Mouse (Mus musculus): ENCODE data around the gene Gad2.

Gad2 gene

DNA sequence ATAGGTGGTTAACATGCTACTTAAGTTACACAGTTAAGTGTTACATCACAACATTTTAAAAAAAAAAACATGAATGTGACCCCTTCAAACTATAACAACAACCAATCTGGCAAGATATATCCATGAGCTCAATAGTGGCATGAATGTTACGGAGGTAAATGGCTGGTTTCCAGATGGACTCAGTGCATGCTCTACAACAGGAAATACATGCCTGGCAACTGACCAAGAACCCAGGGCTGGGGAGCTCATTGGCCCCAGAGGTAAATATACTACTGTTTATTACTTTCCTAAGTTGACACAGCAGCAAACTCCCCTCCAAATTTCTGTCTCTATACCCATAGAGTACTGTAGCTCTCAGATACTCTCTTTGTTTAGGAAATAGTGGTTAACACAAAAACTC is 26.4 kb downstream of the Gad2 start:
- DNase-seq = no peak

DNA sequence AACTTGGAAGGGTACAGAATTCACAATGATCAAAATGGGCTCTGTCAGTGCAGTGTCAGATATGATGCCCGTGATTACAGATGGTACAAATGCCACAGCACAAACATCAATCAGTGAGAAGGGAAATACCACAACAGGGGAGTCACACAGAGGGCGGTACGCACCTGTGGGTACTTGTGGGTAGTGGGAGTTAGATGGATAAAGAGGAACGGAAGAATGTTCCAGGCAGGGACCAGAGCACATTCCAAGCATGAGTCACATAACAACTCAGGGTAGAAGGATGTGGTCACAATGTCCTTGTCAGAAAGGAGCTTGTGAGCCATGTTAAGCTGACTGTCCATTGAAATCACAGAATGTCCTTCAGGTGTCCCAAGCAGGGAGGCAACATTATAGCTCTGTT is 29.8 kb downstream of the Gad2 start:
- no peak for DNase-seq

GRCm38 (mm10) chr2:22663731-22664130 is 41.7 kb downstream of the Gad2 start:
- DNase-seq = no peak

DNA sequence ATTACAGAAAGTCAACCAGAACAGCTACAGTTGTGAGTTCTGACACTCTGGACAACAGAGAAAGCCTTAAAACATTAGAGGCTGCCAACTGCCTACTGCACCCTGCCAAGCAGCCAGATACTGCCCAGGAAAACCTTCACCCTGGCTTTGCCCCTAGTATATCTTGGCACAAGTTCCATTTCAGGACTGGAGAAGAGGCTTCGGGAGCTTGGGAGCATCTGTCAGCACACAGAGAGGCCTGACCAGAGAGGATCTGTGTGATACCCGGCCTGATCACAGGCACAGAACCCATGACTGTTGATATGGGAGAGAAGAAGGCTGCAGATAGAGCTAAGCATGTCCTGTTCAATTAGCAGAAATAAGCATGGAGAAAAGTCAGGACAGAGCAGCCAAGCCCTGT is 48.4 kb downstream of the Gad2 start:
- peak; percentile 61 to 70 for DNase-seq

- DNase-seq = no peak
Measured at GRCm38 (mm10) chr2:22671348-22671747, 49.3 kb downstream of the Gad2 start.

- no peak for DNase-seq
Measured at GRCm38 (mm10) chr2:22677066-22677465, 55.1 kb downstream of the Gad2 start.

GRCm38 (mm10) chr2:22679944-22680343 is 57.9 kb downstream of the Gad2 start:
- no peak for DNase-seq

DNA sequence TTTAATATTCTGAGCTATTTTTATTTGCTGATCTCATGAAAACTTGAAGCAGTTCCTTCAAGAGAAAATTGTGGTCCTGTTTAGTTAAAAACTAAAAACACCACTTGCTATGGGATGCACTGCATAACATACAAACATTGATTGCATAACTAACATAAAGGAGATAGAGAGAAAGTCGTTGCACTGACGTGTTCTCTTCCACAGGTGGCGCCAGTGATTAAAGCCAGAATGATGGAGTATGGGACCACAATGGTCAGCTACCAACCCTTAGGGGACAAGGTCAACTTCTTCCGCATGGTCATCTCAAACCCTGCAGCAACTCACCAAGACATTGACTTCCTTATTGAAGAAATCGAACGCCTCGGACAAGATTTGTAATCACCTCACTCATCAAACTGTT is 68.0 kb downstream of the Gad2 start:
- no peak for DNase-seq

DNA sequence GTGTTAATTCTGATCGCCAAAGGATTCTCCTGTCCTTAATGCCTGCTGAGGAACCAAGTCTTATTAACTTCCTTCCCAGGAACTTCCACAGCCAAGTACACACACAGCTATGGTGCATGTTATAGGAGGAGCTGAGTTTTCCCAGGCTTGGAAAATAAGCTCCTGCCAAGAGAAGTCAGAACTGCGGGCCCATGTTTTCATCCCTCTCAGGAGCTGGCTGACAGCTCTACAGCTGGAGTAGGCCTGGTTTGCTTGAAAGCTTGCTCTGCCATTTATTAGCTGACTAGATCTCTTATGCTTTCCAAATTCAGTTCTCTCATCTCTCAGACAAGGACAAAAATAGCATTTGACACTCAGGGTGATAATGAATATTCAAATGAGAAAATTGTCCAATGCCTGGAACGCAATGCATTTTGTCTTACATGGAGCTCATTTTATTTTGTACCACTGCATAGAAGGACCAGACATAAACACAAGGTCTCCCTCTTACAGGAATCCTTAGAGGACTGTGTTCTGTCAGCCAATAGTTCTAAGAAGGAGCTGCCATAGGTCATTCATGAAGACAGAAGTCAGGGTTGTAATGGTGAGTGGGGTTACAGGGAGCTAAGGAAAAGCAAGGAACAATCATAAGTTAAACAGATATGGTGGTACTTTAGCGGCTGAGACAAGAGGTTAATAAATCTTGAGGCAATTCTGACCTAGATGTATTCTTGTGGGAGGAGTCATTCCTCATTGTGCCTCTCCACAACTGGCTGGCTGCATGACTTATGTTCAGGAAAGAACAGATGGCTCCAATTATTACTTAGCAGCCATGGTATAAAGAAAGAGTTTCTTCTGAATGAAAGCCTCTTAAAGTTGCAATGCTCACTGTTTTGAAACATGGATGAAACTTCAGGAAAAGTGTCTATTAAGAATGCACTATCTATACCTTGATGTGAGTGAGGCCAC is 83.0 kb downstream of the Gad2 start:
- no peak for DNase-seq

DNA sequence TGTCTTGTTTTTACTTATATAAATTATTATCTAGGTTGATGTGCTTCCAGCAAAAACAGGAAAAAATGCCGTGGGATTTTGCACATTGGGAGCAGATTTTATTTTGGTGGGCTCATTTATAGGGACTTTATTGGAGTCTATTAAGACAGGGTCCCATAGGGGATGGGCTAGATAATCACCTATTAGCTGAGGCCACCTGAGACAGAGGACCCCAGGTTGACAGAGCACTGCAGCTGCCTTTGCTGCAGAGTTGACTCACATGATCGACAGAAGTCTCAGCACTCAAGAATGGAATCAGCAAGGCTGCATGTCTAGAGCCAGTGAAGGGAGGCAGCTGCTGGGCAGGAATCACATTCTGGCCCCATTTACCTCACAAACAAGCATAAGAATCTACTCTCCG is 84.2 kb downstream of the Gad2 start:
- DNase-seq = no peak

GRCm38 (mm10) chr2:22721522-22722470 is 99.8 kb downstream of the Gad2 start:
- peak; percentile 39 to 73 for DNase-seq

DNA sequence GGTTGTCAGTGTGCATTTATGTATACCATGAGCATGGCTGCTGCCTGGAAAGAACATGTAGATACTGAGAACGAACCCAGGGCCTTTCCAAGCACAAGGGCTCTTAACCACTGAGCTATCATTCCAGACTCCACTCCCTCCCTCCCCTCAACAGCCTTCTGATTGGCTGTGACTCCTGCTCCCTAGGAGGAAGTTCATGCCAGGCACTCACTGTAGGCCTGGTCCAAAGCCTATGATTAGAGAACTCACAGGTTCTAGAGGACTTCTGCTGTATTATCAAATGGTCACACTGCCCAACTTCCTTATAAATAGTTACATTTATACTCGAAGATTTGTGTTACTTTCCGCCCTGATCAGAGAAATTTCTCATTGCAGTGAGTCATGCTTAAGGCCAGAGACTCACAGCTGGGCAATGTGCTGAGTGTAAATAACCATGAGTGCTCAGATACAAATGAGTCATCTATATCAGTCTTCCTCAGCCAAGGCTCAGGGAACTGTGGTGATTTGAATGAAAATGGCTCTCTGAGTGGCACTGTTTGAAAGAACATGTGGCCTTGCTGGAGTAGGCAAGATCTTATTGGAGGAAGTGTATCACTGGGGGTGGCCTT is 102.0 kb downstream of the Gad2 start:
- DNase-seq = no peak

- DNase-seq = no peak
Measured at GRCm38 (mm10) chr2:22727113-22727512, 105.1 kb downstream of the Gad2 start.

DNA sequence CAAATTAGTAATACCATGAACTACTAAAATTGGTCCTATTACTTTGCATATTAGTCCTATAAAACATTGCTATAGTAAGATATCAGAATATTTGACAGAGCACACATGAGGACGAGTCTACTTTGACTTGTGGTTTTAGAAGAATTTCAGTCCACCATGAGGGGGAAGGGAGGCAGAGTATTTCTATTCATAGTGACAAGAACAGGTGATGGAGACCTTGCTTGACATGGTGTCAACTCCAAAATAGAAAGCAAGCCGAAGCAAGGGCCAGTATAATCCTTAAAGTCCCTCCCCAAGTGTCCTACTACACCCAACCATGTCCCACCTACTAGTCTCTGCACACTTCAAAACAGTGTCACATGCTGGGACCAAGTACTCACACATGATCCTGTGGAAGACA is 114.1 kb downstream of the Gad2 start:
- no peak for DNase-seq

- DNase-seq = peak in 1 of 2 experiments; percentile 5
Measured at GRCm38 (mm10) chr2:22739369-22739768, 117.4 kb downstream of the Gad2 start.

GRCm38 (mm10) chr2:22740441-22740840 is 118.4 kb downstream of the Gad2 start:
- no peak for DNase-seq

DNA sequence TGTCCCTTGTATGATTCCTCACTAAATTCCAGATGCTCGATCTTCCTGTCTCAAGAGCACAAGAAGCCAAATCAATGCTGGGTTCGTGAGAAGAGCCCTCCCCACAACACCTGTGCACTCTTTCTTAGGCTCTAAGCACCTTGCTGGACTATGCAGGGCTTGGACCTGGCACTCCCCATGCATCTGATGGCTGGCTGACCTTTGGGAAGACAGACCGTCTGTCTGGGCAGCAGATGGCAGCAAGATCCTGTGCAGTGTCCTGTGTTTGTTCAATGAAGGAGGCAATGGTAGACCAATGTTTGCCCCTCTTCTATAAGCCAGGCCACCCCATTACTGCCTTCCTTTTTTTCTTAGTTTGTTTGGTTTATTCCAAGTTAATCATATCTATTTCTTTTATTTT is 119.2 kb downstream of the Gad2 start:
- peak; percentile 53 to 73 for DNase-seq
